Mouse (Mus musculus) stomach, embryonic 14.5 days (tissue): ENCODE data around the gene Odf3l1. TPM values are rescaled to one million over a fixed set of nuclear protein-coding genes. Genes with fewer than 3 reads are reported as not detected.

ENCODE experiments used
- ATAC-seq: fragments of 200-750 bp; cut with Nextera tagmentation; 2 replicates; pipeline ENCODE4 v1.8.0; 2017; ENCODE audit warnings: low read depth, moderate TSS enrichment; ENCODE audit not compliant: insufficient number of reproducible peaks, insufficient read depth, low FRiP score
- H3K27ac ChIP-seq: fragments of 300-500 bp; sonication (generic); 2 replicates; pipeline ENCODE4 v1.5.1; 2014; ENCODE audit warnings: mild to moderate bottlenecking, low read length, moderate library complexity, mixed read lengths
- H3K27me3 ChIP-seq: fragments of 300-500 bp; sonication (generic); 2 replicates; pipeline ENCODE4 v1.6.1; 2014; ENCODE audit warnings: low read length, control low read depth, mixed read lengths; ENCODE audit not compliant: control insufficient read depth, insufficient read depth
- H3K36me3 ChIP-seq: fragments of 300-500 bp; sonication (generic); 2 replicates; pipeline ENCODE4 v1.6.1; 2014; ENCODE audit warnings: mild to moderate bottlenecking, control low read depth, low read length, moderate library complexity, mixed read lengths; ENCODE audit not compliant: control insufficient read depth, insufficient read depth
- H3K4me1 ChIP-seq: fragments of 300-500 bp; sonication (generic); 2 replicates; pipeline ENCODE4 v1.6.1; 2014; ENCODE audit warnings: low read length, control low read depth, mixed read lengths; ENCODE audit not compliant: control insufficient read depth, insufficient read depth
- H3K4me2 ChIP-seq: fragments of 300-500 bp; sonication (generic); replicated peaks from 2 replicates; pipeline ENCODE4 v1.6.1; 2014; ENCODE audit warnings: low read depth, low read length, control low read depth
- H3K4me3 ChIP-seq: fragments of 300-500 bp; sonication (generic); 2 replicates; pipeline ENCODE4 v1.5.1; 2014; ENCODE audit warnings: low read depth, low read length, control low read depth
- H3K9ac ChIP-seq: fragments of 300-500 bp; sonication (generic); replicated peaks from 2 replicates; pipeline ENCODE4 v1.6.1; 2014; ENCODE audit warnings: low read depth, mild to moderate bottlenecking, control low read depth, low read length, moderate library complexity, mixed read lengths
- H3K9me3 ChIP-seq: fragments of 300-500 bp; sonication (generic); 2 replicates; pipeline ENCODE4 v1.6.1; 2016; ENCODE audit warnings: low read depth, low read length, control low read depth; ENCODE audit not compliant: control insufficient read depth
- WGBS: fragments of 180-500 bp; shearing (Covaris S2); extraction: QIAGEN DNeasy Blood & Tissue Kit; methylation state at CpG from one replicate; pipeline ENCODE4 v1.1.7; 2014; 5-methylcytosine and 5-hydroxymethylcytosine counted together
- polyA plus RNA-seq: library from polyadenylated mRNA; unstranded; fragments of >200 nt; fragmentation: Nextera tagmentation; extraction: Ambion mirVana; gene quantifications from 2 replicates; pipeline ENCODE4 v1.2.1, GENCODE M21; 2014

Odf3l1 gene
- polyA plus RNA-seq, 1 experiment from 2014 or later: 1.9 TPM

GRCm38 (mm10) chr9:56887581-56887980, 23.1 kb upstream of the Odf3l1 start:
- Histone ChIP-seq H3K9ac (no peak overlapping the region), H3K27ac (no peak overlapping the region), H3K9me3 (no peaks in the 10 kb centered on the region), H3K4me3 (no peak overlapping the region), H3K4me1 (0 out of 2 replicates have a peak, but pooled peaks cover 3% of the 10 kb centered on the region), H3K4me2 (no peak overlapping the region), H3K27me3 (no peaks in the 10 kb centered on the region), H3K36me3 (peaks cover 40% of the 10 kb centered on the region)
- no peak for ATAC-seq
- 94% methylated on average over 16 of the region's 16 CpGs for WGBS

- H3K27ac ChIP-seq: no peak overlapping the region
- ATAC-seq: no peak
- H3K4me1 ChIP-seq: 0 out of 2 replicates have a peak, but pooled peaks cover 3% of the 10 kb centered on the region
- no peaks in the 10 kb centered on the region for H3K9me3 ChIP-seq
- no peaks in the 10 kb centered on the region for H3K27me3 ChIP-seq
- no peak overlapping the region for H3K4me3 ChIP-seq
- no peak overlapping the region for H3K9ac ChIP-seq
- 90% methylated on average over 15 of the region's 15 CpGs for WGBS
- H3K4me2 ChIP-seq: no peak overlapping the region
- H3K36me3 ChIP-seq: peaks cover 36% of the 10 kb centered on the region
Measured at GRCm38 (mm10) chr9:56886601-56887000, 22.1 kb upstream of the Odf3l1 start.

GRCm38 (mm10) chr9:56886113-56886512, 21.6 kb upstream of the Odf3l1 start:
- H3K9me3 ChIP-seq: no peaks in the 10 kb centered on the region
- ATAC-seq: no peak
- no peak overlapping the region for H3K27ac ChIP-seq
- H3K4me2 ChIP-seq: no peak overlapping the region
- peaks cover 36% of the 10 kb centered on the region for H3K36me3 ChIP-seq
- no peak overlapping the region for H3K4me3 ChIP-seq
- H3K4me1 ChIP-seq: 0 out of 2 replicates have a peak, but pooled peaks cover 3% of the 10 kb centered on the region
- 54% methylated on average over 13 of the region's 13 CpGs for WGBS
- H3K9ac ChIP-seq: no peak overlapping the region
- H3K27me3 ChIP-seq: no peaks in the 10 kb centered on the region

DNA sequence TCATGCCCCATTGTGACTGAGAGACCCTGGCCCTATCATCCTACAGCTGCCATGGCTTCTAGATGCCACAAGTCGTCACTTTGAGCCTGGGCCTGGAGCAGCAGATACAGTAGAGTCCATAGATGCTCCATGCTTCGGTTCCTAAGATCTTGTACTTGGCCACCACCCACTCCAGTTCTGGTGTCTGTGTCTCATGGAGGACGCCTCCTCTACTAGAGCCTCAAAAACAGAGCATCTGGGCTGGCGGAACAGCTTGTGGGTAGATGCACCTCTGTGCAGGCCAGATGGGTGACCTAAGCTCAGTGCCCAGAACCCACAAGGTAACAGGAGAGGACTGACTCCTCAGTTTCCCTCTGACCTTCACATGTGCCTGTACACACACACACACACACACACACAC, 19.8 kb upstream of the Odf3l1 start:
- peaks cover 36% of the 10 kb centered on the region for H3K36me3 ChIP-seq

DNA sequence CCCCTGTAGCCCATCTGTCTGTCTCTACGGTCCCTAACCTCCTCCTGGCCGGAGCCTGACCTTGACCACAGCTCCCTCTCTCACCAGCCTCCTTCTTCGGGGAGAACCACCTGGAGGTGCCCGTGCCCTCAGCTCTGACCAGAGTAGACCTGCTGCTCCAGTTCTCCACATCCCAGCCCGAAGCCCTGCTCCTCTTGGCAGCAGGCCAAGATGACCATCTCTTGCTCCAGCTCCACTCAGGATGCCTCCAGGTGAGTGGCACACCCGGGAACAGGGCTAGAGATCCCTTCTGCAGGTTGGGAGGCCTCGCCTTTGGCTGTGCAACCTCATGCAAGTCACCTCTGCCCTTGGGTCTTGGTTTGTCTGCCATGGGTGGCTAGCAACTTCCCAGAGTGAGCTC, 19.0 kb upstream of the Odf3l1 start:
- Histone ChIP-seq H3K9ac (no peak overlapping the region), H3K4me1 (peaks cover 6% of the 10 kb centered on the region; the same call in 1 of the 2 replicates), H3K27ac (no peak overlapping the region), H3K9me3 (no peaks in the 10 kb centered on the region), H3K4me2 (no peak overlapping the region), H3K27me3 (no peaks in the 10 kb centered on the region), H3K36me3 (peaks cover 31% of the 10 kb centered on the region), H3K4me3 (no peak overlapping the region)
- 82% methylated on average over 7 of the region's 7 CpGs for WGBS
- ATAC-seq: no peak

More for the DNA sequence above, 19.8 kb upstream of the Odf3l1 start:
- 87% methylated on average over 4 of the region's 4 CpGs for WGBS
- Histone ChIP-seq H3K27me3 (no peaks in the 10 kb centered on the region), H3K9me3 (no peaks in the 10 kb centered on the region), H3K4me1 (peaks cover 6% of the 10 kb centered on the region; the same call in 1 of the 2 replicates), H3K9ac (no peak overlapping the region), H3K27ac (no peak overlapping the region), H3K4me3 (no peak overlapping the region), H3K4me2 (no peak overlapping the region)
- no peak for ATAC-seq

DNA sequence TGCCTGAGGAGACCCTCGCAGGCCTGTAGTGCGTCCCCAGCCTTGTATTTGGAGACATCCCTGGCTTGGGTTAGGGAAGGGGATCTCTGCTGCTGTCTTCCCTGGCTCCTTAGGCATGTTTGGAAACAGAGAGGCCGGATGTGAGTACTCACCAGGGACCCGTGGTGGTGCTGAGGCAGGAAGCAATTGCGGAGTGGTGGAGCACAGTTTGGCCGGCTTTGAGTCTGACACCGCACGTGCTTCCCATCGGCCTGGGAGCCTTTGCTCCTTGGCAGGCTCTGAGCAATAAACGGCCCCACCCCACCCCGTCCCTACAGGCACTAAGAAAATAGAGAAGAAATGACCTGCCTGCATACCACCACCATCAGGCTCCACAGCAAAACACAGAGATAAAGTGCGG, 18.3 kb upstream of the Odf3l1 start:
- no peak overlapping the region for H3K27ac ChIP-seq
- H3K9ac ChIP-seq: no peak overlapping the region
- ATAC-seq: no peak
- H3K36me3 ChIP-seq: peaks cover 26% of the 10 kb centered on the region; the same call in 1 of the 2 replicates
- no peak overlapping the region for H3K4me3 ChIP-seq
- peaks cover 6% of the 10 kb centered on the region; the same call in 1 of the 2 replicates for H3K4me1 ChIP-seq
- H3K4me2 ChIP-seq: no peak overlapping the region
- 61% methylated on average over 12 of the region's 12 CpGs for WGBS
- no peaks in the 10 kb centered on the region for H3K27me3 ChIP-seq
- H3K9me3 ChIP-seq: no peaks in the 10 kb centered on the region

- H3K4me1 ChIP-seq: peaks cover 6% of the 10 kb centered on the region; the same call in 1 of the 2 replicates
- H3K4me2 ChIP-seq: no peak overlapping the region
- no peak overlapping the region for H3K4me3 ChIP-seq
- H3K36me3 ChIP-seq: peaks cover 22% of the 10 kb centered on the region; the same call in 1 of the 2 replicates
- 52% methylated on average over 4 of the region's 4 CpGs for WGBS
- no peak overlapping the region for H3K9ac ChIP-seq
- H3K9me3 ChIP-seq: no peaks in the 10 kb centered on the region
- no peak for ATAC-seq
- H3K27me3 ChIP-seq: no peaks in the 10 kb centered on the region
- peak overlapping the region; percentile 22; the same call in 1 of the 2 replicates for H3K27ac ChIP-seq
Measured at GRCm38 (mm10) chr9:56882283-56882682, 17.8 kb upstream of the Odf3l1 start.

GRCm38 (mm10) chr9:56881539-56882082, 17.1 kb upstream of the Odf3l1 start:
- no peak overlapping the region for H3K4me3 ChIP-seq
- peaks cover 11% of the 10 kb centered on the region; the same call in 1 of the 2 replicates for H3K4me1 ChIP-seq
- no peaks in the 10 kb centered on the region for H3K9me3 ChIP-seq
- ATAC-seq: no peak
- WGBS: 47% methylated on average over 3 of the region's 3 CpGs
- 0 out of 2 replicates have a peak overlapping the region, but pooled peaks have one; percentile 21 for H3K27ac ChIP-seq
- H3K36me3 ChIP-seq: peaks cover 16% of the 10 kb centered on the region; the same call in 1 of the 2 replicates
- no peaks in the 10 kb centered on the region for H3K27me3 ChIP-seq
- no peak overlapping the region for H3K9ac ChIP-seq
- no peak overlapping the region for H3K4me2 ChIP-seq
